Mouse (Mus musculus) forebrain, embryonic 16.5 days (tissue): ENCODE measurements around the gene Tnip3. TPM values are rescaled to one million over a fixed set of nuclear protein-coding genes. Genes with fewer than 3 reads are reported as not detected.
A peak's percentile ranks its signal among the peaks of the same experiment; 100 is the strongest.

Experiments
- ATAC-seq: fragments of 200-750 bp; cut with Nextera tagmentation; 2 replicates; pipeline ENCODE4 v1.8.0; 2017; ENCODE audit warnings: mild to moderate bottlenecking, moderate library complexity
- H3K27ac ChIP-seq: fragments of 300-500 bp; sonication (generic); 2 replicates; pipeline ENCODE4 v1.5.1; 2014; ENCODE audit warnings: low read length, control low read depth
- H3K27me3 ChIP-seq: fragments of 300-500 bp; sonication (generic); replicated peaks from 2 replicates; pipeline ENCODE4 v1.6.1; 2014; ENCODE audit warnings: low read length; ENCODE audit not compliant: control insufficient read depth, insufficient read depth
- H3K36me3 ChIP-seq: fragments of 300-500 bp; sonication (generic); 2 replicates; pipeline ENCODE4 v1.6.1; 2014; ENCODE audit not compliant: control insufficient read depth, insufficient read depth
- H3K4me1 ChIP-seq: fragments of 300-500 bp; sonication (generic); replicated peaks from 2 replicates; pipeline ENCODE4 v1.6.1; 2014; ENCODE audit warnings: low read length; ENCODE audit not compliant: control insufficient read depth, insufficient read depth
- H3K4me2 ChIP-seq: fragments of 300-500 bp; sonication (generic); 2 replicates; pipeline ENCODE4 v1.6.1; 2014; ENCODE audit warnings: mild to moderate bottlenecking, low read length, control low read depth
- H3K4me3 ChIP-seq: fragments of 300-500 bp; sonication (generic); replicated peaks from 2 replicates; pipeline ENCODE4 v1.5.1; 2014; ENCODE audit warnings: mild to moderate bottlenecking, low read length, control low read depth
- H3K9ac ChIP-seq: fragments of 300-500 bp; sonication (generic); replicated peaks from 2 replicates; pipeline ENCODE4 v1.6.1; 2014; ENCODE audit warnings: low read depth, low read length, control low read depth
- H3K9me3 ChIP-seq: fragments of 300-500 bp; sonication (generic); 2 replicates; pipeline ENCODE4 v1.6.1; 2016; ENCODE audit warnings: low read length; ENCODE audit not compliant: control insufficient read depth
- WGBS: fragments of 180-500 bp; shearing (Covaris S2); extraction: QIAGEN DNeasy Blood & Tissue Kit; methylation state at CpG from one replicate; pipeline ENCODE4 v1.1.7; 2014; 5-methylcytosine and 5-hydroxymethylcytosine counted together
- polyA plus RNA-seq: library from polyadenylated mRNA; unstranded; fragments of >200 nt; fragmentation: Nextera tagmentation; extraction: Ambion mirVana; gene quantifications from 2 replicates; pipeline ENCODE4 v1.2.1, GENCODE M21; 2015

The Tnip3 gene
- polyA plus RNA-seq, 1 experiment from 2014 or later: not detected

GRCm38 (mm10) chr6:65569741-65570140 lies 44.6 kb downstream of the Tnip3 start:
- peak; percentile 36; the same call in 1 of the 2 replicates for ATAC-seq
- Histone ChIP-seq H3K9ac (no peak overlapping the region), H3K4me1 (no peaks in the 10 kb centered on the region), H3K27me3 (no peaks in the 10 kb centered on the region), H3K36me3 (no peaks in the 10 kb centered on the region), H3K4me2 (no peak overlapping the region), H3K4me3 (no peak overlapping the region), H3K27ac (no peak overlapping the region), H3K9me3 (no peaks in the 10 kb centered on the region)
- 36% methylated on average over 8 of the region's 8 CpGs for WGBS

GRCm38 (mm10) chr6:65578151-65578973 lies 53.2 kb downstream of the Tnip3 start:
- H3K4me2 ChIP-seq: no peak overlapping the region
- no peak overlapping the region for H3K27ac ChIP-seq
- 79% methylated on average over 8 of the region's 8 CpGs for WGBS
- no peaks in the 10 kb centered on the region for H3K9me3 ChIP-seq
- H3K27me3 ChIP-seq: no peaks in the 10 kb centered on the region
- no peaks in the 10 kb centered on the region for H3K4me1 ChIP-seq
- no peaks in the 10 kb centered on the region for H3K36me3 ChIP-seq
- no peak overlapping the region for H3K4me3 ChIP-seq
- ATAC-seq: no peak
- H3K9ac ChIP-seq: no peak overlapping the region

- WGBS: 86% methylated on average over 4 of the region's 4 CpGs
- H3K9ac ChIP-seq: no peak overlapping the region
- peaks cover 2% of the 10 kb centered on the region; the same call in 1 of the 2 replicates for H3K4me1 ChIP-seq
- no peak overlapping the region for H3K4me3 ChIP-seq
- no peaks in the 10 kb centered on the region for H3K27me3 ChIP-seq
- H3K27ac ChIP-seq: no peak overlapping the region
- ATAC-seq: no peak
- H3K9me3 ChIP-seq: no peaks in the 10 kb centered on the region
- H3K36me3 ChIP-seq: no peaks in the 10 kb centered on the region
- no peak overlapping the region for H3K4me2 ChIP-seq
Measured at GRCm38 (mm10) chr6:65583029-65583428, 57.9 kb downstream of the Tnip3 start.

- Histone ChIP-seq H3K4me3 (no peak overlapping the region), H3K9me3 (no peaks in the 10 kb centered on the region), H3K9ac (no peak overlapping the region), H3K27ac (no peak overlapping the region), H3K27me3 (no peaks in the 10 kb centered on the region), H3K36me3 (no peaks in the 10 kb centered on the region), H3K4me1 (peaks cover 2% of the 10 kb centered on the region; the same call in 1 of the 2 replicates), H3K4me2 (no peak overlapping the region)
- 10% methylated on average over 4 of the region's 4 CpGs for WGBS
- ATAC-seq: no peak
Measured at GRCm38 (mm10) chr6:65584870-65585332, 59.8 kb downstream of the Tnip3 start.

DNA sequence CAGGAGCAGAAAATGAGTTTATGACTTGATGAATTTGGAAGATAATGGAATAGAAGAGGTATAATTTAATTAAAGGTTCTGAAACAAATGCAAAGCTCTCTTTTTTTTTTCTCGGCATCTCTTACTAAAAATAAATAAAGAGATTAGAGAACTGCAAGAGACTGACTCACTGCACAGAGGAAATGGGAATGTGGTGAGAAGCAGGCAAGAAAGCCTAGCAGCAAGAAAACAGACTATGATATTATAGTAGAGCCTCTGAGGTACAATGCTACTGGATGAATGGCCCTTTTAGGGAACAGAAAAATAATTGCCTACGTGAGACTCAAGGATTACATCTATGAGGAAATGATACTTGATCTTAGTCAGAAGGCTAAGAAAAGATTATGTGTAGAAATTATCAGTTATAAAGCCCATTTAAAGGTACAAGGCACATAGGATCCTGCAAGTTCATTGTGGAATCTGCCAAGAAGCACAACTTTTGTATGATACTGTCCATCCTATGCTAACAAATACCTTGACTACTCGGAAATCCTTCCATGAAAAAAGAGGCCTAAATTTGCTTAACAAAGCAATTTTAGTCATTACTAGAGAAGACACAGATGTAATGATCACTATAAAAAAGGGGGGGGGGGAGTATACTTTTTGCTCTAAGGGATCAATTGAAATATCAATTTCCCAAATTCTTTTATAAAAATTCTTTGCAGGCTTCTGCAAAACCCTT lies 60.4 kb downstream of the Tnip3 start:
- Histone ChIP-seq H3K4me1 (peaks cover 2% of the 10 kb centered on the region; the same call in 1 of the 2 replicates), H3K36me3 (no peaks in the 10 kb centered on the region), H3K9ac (no peak overlapping the region), H3K9me3 (no peaks in the 10 kb centered on the region), H3K27me3 (no peaks in the 10 kb centered on the region), H3K4me2 (no peak overlapping the region), H3K27ac (no peak overlapping the region), H3K4me3 (no peak overlapping the region)
- 69% methylated on average over 3 of the region's 3 CpGs for WGBS
- no peak for ATAC-seq

DNA sequence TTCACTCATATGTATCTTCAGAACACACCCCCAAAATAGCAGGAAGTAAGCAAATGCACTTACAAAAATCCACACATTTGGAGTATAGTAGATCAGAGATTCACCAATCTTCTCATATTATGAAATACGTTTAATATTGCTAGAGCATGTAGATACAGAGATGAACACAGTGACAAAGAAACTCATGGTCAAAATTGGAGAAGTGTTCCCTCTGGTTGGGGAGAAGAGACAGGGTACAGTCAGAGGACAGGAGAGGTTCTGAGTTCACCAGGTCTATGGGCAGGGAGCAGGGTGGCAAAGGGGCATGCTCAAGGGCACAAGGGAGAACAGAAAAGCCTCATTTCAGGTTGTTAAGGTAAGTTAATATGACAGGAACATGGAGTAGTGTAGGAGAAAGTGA lies 63.7 kb downstream of the Tnip3 start:
- no peak overlapping the region for H3K27ac ChIP-seq
- H3K4me1 ChIP-seq: peaks cover 2% of the 10 kb centered on the region; the same call in 1 of the 2 replicates
- no peak overlapping the region for H3K4me2 ChIP-seq
- H3K36me3 ChIP-seq: no peaks in the 10 kb centered on the region
- H3K9ac ChIP-seq: no peak overlapping the region
- no peak overlapping the region for H3K4me3 ChIP-seq
- ATAC-seq: no peak
- WGBS: 86% methylated on average over 1 of the region's 1 CpGs
- no peaks in the 10 kb centered on the region for H3K9me3 ChIP-seq
- H3K27me3 ChIP-seq: no peaks in the 10 kb centered on the region

- Histone ChIP-seq H3K27me3 (no peaks in the 10 kb centered on the region), H3K9ac (no peak overlapping the region), H3K4me1 (peaks cover 1% of the 10 kb centered on the region; the same call in 1 of the 2 replicates), H3K4me2 (no peak overlapping the region), H3K9me3 (no peaks in the 10 kb centered on the region), H3K4me3 (no peak overlapping the region), H3K36me3 (no peaks in the 10 kb centered on the region), H3K27ac (no peak overlapping the region)
- no peak for ATAC-seq
- WGBS: 94% methylated on average over 2 of the region's 2 CpGs
Measured at GRCm38 (mm10) chr6:65590018-65590417, 64.9 kb downstream of the Tnip3 start.

DNA sequence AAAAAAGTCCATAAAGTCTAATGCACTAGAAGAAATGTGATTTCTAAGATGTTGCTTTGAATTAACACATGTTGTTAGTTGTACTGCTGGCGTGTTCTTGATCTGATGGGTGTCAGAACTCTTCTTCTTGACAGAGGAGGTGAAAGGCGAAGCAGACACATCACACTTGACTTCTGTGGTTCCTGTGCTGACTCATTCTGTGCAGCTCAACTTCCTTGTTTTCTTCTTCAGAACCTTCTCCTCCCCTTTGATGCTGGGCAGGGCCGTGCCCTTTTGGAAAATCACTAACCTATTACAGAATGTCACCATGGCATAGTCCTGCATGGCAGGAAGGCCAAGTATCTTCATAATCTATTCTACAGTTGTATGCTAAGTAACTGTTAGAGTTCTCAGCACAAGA lies 69.1 kb downstream of the Tnip3 start:
- H3K9me3 ChIP-seq: no peaks in the 10 kb centered on the region
- H3K9ac ChIP-seq: no peak overlapping the region
- 90% methylated on average over 3 of the region's 3 CpGs for WGBS
- no peaks in the 10 kb centered on the region for H3K36me3 ChIP-seq
- H3K4me1 ChIP-seq: no peaks in the 10 kb centered on the region
- H3K27me3 ChIP-seq: no peaks in the 10 kb centered on the region
- H3K27ac ChIP-seq: no peak overlapping the region
- H3K4me3 ChIP-seq: no peak overlapping the region
- no peak overlapping the region for H3K4me2 ChIP-seq
- no peak for ATAC-seq

DNA sequence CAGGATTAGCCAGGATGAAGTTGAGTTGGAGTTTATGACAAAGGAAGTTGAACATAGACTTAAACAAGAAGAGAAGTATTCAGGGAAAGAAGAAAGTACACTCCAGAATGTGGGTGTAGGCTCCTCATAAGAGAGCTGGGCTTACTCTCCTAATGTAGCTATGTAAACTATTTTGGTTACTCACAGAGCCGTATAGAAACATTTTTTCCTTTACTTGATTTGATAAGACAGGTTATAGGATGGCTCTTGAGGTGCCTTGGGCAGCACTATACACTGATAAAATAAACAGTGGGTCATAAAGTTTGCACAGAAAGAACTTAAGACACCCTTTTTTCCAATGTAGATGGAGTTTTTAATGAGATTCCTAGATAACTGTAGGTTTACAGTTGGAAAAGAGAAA lies 70.3 kb downstream of the Tnip3 start:
- Histone ChIP-seq H3K27me3 (no peaks in the 10 kb centered on the region), H3K4me2 (no peak overlapping the region), H3K4me1 (no peaks in the 10 kb centered on the region), H3K9me3 (no peaks in the 10 kb centered on the region), H3K36me3 (no peaks in the 10 kb centered on the region), H3K27ac (no peak overlapping the region), H3K4me3 (no peak overlapping the region), H3K9ac (no peak overlapping the region)
- no peak for ATAC-seq
- 93% methylated on average over 1 of the region's 1 CpGs for WGBS
